Mouse (Mus musculus) heart, postnatal 36 days (tissue): ENCODE data around the gene Vmn1r214. TPM values are rescaled to one million over a fixed set of nuclear protein-coding genes. Genes with fewer than 3 reads are reported as not detected.

Experiments used
- DNase-seq, 2 experiments: peaks; one replicate each; pipeline ENCODE4 v3.0.0; 2021 to 2022
- intact Hi-C: fragments of 180-260 bp; cut with DNase I; formaldehyde crosslinking; loops from one replicate; pipeline ENCODE4 v1.15.1; 2025
- total RNA-seq, 2 experiments: library from RNA; stranded (reverse); gene quantifications; 2 replicates each; pipeline ENCODE4 v1.2.3; 2021

Vmn1r214 gene
- total RNA-seq, result not detected

GRCm38 (mm10) chr13:23030118-23030517 is at the start of gene Vmn1r214:
Gene Vmn1r214, plus strand, starts transcription at chr13:23030418.
- DNase-seq, result no peak
- intact Hi-C loops, result no loop called here

DNA sequence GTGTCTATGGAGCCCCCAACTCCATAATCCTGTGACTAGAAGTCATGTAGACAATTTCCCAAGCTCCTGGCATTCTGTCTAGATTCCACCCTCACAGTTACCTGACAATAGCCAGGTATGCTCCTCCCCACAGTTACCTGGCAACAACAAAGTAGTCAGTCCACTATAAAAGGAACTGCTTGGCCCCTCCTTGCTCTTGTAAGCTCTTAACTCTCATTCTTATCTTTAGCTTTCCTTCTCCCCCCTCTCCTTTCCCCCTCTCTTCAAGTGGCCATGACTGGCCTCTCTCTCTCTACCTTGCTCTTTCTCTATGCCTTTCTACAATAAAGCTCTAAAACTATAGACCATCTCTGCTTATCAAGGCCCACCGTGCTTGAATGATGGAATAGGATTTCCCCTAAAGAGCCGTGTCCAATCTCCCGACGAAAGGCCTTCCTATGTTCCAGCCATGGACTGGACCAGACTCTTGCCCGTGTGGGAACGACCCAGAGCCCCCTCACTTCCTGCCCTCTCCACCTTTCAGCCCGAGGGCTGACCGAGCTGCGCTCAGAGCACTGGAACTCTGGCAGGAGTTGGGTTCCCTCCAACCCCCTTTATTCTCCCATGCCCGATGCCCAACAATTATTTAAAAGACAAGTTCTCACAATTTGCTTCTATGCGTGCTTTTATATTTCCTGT is 39.9 kb upstream of the Vmn1r214 start:
- intact Hi-C loops, result no loop called here
- DNase-seq, result no peak

DNA sequence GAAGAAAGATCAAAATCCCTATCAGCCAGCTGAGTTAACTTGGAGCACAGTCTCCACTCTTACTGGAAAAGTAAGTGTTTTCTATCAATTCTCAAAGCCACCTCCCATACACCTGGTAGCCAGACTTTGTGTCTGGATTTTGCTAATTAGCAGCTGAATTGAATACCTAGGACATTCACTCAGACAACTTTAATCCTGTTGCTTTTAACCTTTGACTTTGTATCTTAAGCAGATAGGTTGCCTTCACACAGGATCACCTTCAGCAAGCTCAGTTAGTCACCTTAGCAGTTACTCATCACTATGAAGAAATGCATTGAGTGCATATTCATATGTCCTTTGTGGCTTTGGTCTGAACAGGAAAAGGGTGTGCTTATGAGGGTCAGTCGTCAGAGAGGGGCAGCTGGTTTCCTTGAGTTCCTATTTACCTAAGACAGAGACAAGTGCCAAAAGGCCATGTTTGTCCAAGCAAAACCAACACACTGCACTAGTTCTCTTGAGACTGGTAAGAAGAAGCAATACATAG is 38.0 kb upstream of the Vmn1r214 start:
- intact Hi-C loops, result no loop called here
- DNase-seq, result no peak

DNA sequence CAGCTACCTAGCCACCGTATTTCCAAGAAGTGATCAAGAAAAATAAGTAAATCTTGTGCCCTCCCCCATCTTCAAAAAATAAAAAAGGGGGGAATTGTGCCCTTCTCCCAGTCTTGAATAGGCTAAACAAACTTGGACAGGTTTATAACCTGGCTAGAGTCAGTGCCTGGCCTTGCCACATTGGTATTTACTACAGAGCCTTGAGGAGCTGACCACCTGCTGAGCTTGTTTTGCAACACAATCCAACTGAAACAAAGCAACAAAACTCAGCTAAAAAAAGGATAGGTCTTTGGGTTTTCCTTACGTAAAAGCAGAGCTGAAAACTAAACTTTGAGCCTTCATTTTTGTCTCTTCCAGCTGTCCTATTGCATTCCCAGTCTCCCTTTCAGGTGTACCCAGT is 37.5 kb upstream of the Vmn1r214 start:
- intact Hi-C loops, result no loop called here
- no peak for DNase-seq

DNA sequence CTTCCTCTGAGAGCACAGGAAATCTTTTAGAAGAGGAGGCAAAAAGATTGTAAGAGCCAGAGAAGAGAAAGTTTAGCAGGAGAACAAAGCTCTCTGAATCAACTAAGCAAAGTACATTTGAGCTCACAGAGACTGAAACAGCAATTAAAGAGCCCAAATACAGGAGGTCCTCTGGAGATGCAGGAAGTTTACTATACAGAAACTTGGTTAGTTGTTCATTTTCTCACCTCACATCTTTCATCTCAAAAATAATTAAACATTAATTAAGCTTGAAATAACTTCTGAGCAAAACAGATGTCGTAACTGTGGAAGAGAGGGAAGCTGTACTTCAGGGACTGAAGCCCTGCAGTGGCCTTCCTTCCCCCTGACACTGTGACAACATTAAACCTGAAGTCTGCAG is 22.9 kb upstream of the Vmn1r214 start, which contains the start of gene Vmn1r213:
TSS of gene Vmn1r213 (plus strand) at position 301 of the 400 bp plus-strand sequence.
- no peak for DNase-seq
- intact Hi-C loops, result no loop called here

DNA sequence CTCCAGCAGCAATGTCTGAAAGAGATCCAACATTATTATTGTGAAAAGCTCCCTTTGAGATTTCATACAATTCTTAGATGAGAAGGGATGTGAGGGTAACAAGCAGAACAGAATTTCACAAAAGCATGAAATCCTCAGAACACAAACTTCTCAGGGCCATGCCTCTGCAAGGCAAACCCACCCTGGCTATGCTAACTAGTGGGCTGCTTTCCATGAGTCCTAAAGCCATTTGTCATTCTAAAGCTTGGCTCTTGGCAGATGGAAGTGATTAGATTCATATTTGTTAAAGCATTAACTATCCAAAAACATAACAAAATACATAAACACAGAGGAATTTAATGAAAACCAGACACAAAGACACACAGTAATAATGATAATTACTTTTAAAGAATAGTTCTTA is 12.1 kb upstream of the Vmn1r214 start:
- intact Hi-C loops, result no loop called here
- DNase-seq, result no peak

- intact Hi-C loops, result no loop called here
Measured at GRCm38 (mm10) chr13:23024812-23025211, 5.4 kb upstream of the Vmn1r214 start.

GRCm38 (mm10) chr13:23057778-23058177 is 27.6 kb downstream of the Vmn1r214 start:
- intact Hi-C loops, result no loop called here
- DNase-seq, result no peak

More at GRCm38 (mm10) chr13:23024812-23025211, 5.4 kb upstream of the Vmn1r214 start:
- no peak for DNase-seq

DNA sequence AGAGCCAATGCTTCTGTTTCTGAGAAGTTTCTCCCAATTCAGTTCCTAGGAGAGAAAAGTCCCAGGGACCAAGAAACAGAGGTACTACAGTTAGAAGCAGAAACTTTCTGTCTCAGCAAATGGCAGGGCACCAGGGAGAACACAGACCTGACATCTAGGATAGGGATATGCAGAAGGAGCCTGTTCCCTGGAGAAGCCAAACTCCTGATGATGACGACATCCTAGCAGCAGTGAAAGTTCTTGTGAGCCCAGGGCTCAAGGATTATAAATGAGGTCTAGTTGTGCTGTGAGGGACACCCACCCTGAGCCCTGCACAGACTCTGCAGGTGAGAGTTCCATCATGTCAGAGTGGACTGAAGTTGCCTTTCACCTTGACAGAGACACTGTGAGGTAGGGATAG is 37.5 kb downstream of the Vmn1r214 start, which contains the start of gene Vmn1r215:
TSS of gene Vmn1r215 (plus strand) at position 301 of the 400 bp plus-strand sequence.
- DNase-seq, result no peak
- intact Hi-C loops, result no loop called here

- intact Hi-C loops, result no loop called here
- no peak for DNase-seq
Measured at GRCm38 (mm10) chr13:23069312-23069711, 39.1 kb downstream of the Vmn1r214 start.

Other genes starting within 250 kb of the Vmn1r214 start
- not detected for gene Vmn1r209, start 220.7 kb upstream of the Vmn1r214 start, total RNA-seq
- gene Vmn1r210, start 199.1 kb upstream of the Vmn1r214 start, total RNA-seq, result not detected
- not detected for gene Vmn1r211, start 172.9 kb upstream of the Vmn1r214 start, total RNA-seq
- not detected for gene Vmn1r212, start 146.2 kb upstream of the Vmn1r214 start, total RNA-seq
- gene Vmn1r213, start 22.8 kb upstream of the Vmn1r214 start, total RNA-seq, result not detected
- gene Vmn1r215, start 37.6 kb downstream of the Vmn1r214 start, total RNA-seq, result not detected
- gene Vmn1r217, start 87.8 kb downstream of the Vmn1r214 start, total RNA-seq, result not detected
- not detected for gene Vmn1r218, start 102.7 kb downstream of the Vmn1r214 start, total RNA-seq
- gene Vmn1r219, start 128.9 kb downstream of the Vmn1r214 start, total RNA-seq, result not detected
- gene Vmn1r220, start 157.6 kb downstream of the Vmn1r214 start, total RNA-seq, result not detected
- not detected for gene Vmn1r221, start 183.7 kb downstream of the Vmn1r214 start, total RNA-seq
- not detected for gene Vmn1r222, start 205.5 kb downstream of the Vmn1r214 start, total RNA-seq
- not detected for gene Vmn1r223, start 216.7 kb downstream of the Vmn1r214 start, total RNA-seq